Mouse (Mus musculus) midbrain, embryonic 16.5 days (tissue): ENCODE measurements at regions not wholly inside any gene's neighbourhood (a gene's known extent, or its start where the extent isn't known, plus 50 kb on each side); places are given as distances from the start of the nearest gene placed in this dataset.
A peak's percentile ranks its signal among the peaks of the same experiment; 100 is the strongest.

Experiments used
- ATAC-seq: fragments of 200-750 bp; cut with Nextera tagmentation; 2 replicates; pipeline ENCODE4 v1.8.0; 2017; ENCODE audit warnings: moderate TSS enrichment
- H3K27ac ChIP-seq: fragments of 300-500 bp; sonication (generic); 2 replicates; pipeline ENCODE4 v1.5.1; 2014; ENCODE audit warnings: mild to moderate bottlenecking, low read length, mixed read lengths
- H3K27me3 ChIP-seq: fragments of 300-500 bp; sonication (generic); 2 replicates; pipeline ENCODE4 v1.6.1; 2014; ENCODE audit warnings: low read depth, low read length, mixed read lengths; ENCODE audit not compliant: control insufficient read depth, insufficient read depth
- H3K36me3 ChIP-seq: fragments of 300-500 bp; sonication (generic); 2 replicates; pipeline ENCODE4 v1.6.1; 2014; ENCODE audit warnings: mild to moderate bottlenecking, low read length, moderate library complexity, mixed read lengths; ENCODE audit not compliant: control insufficient read depth, insufficient read depth
- H3K4me1 ChIP-seq: fragments of 300-500 bp; sonication (generic); 2 replicates; pipeline ENCODE4 v1.6.1; 2014; ENCODE audit warnings: mild to moderate bottlenecking, low read length, mixed read lengths; ENCODE audit not compliant: control insufficient read depth, insufficient read depth
- H3K4me2 ChIP-seq: fragments of 300-500 bp; sonication (generic); 2 replicates; pipeline ENCODE4 v1.6.1; 2014; ENCODE audit warnings: mild to moderate bottlenecking, low read length, mixed read lengths
- H3K4me3 ChIP-seq: fragments of 300-500 bp; sonication (generic); 2 replicates; pipeline ENCODE4 v1.5.1; 2014; ENCODE audit warnings: low read depth, mild to moderate bottlenecking, low read length, moderate library complexity, mixed read lengths
- H3K9ac ChIP-seq: fragments of 300-500 bp; sonication (generic); 2 replicates; pipeline ENCODE4 v1.6.1; 2014; ENCODE audit warnings: low read depth, low read length, mixed read lengths
- H3K9me3 ChIP-seq: fragments of 300-500 bp; sonication (generic); replicated peaks from 2 replicates; pipeline ENCODE4 v1.6.1; 2014; ENCODE audit warnings: mild to moderate bottlenecking, low read length, mixed read lengths; ENCODE audit not compliant: control insufficient read depth, poor library complexity, severe bottlenecking
- WGBS: fragments of 180-500 bp; shearing (Covaris S2); extraction: QIAGEN DNeasy Blood & Tissue Kit; methylation state at CpG from one replicate; pipeline ENCODE4 v1.1.7; 2014; 5-methylcytosine and 5-hydroxymethylcytosine counted together

- WGBS: 41% methylated on average over 15 of the region's 15 CpGs
- peak; percentile 76 for ATAC-seq
- no peak overlapping the region for H3K27ac ChIP-seq
- H3K4me2 ChIP-seq: no peak overlapping the region; the same call in 1 of the 2 replicates
- H3K4me3 ChIP-seq: no peak overlapping the region
- H3K27me3 ChIP-seq: no peaks in the 10 kb centered on the region; the same call in 1 of the 2 replicates
- no peaks in the 10 kb centered on the region for H3K36me3 ChIP-seq
- peak overlapping the region; percentile 24; the same call in 1 of the 2 replicates for H3K9ac ChIP-seq
- peaks cover 7% of the 10 kb centered on the region for H3K4me1 ChIP-seq
- no peaks in the 10 kb centered on the region for H3K9me3 ChIP-seq
Observed at GRCm38 (mm10) chr2:72781369-72782275, 198.6 kb downstream of the Sp3 start.

- Histone ChIP-seq H3K27ac (no peak overlapping the region), H3K36me3 (no peaks in the 10 kb centered on the region), H3K9me3 (no peaks in the 10 kb centered on the region), H3K4me3 (no peak overlapping the region), H3K9ac (no peak overlapping the region), H3K4me2 (no peak overlapping the region), H3K27me3 (no peaks in the 10 kb centered on the region; the same call in 1 of the 2 replicates), H3K4me1 (peaks cover 7% of the 10 kb centered on the region)
- WGBS: 59% methylated on average over 7 of the region's 7 CpGs
- no peak for ATAC-seq
Observed at GRCm38 (mm10) chr2:72782355-72782754, 197.9 kb downstream of the Sp3 start.

DNA sequence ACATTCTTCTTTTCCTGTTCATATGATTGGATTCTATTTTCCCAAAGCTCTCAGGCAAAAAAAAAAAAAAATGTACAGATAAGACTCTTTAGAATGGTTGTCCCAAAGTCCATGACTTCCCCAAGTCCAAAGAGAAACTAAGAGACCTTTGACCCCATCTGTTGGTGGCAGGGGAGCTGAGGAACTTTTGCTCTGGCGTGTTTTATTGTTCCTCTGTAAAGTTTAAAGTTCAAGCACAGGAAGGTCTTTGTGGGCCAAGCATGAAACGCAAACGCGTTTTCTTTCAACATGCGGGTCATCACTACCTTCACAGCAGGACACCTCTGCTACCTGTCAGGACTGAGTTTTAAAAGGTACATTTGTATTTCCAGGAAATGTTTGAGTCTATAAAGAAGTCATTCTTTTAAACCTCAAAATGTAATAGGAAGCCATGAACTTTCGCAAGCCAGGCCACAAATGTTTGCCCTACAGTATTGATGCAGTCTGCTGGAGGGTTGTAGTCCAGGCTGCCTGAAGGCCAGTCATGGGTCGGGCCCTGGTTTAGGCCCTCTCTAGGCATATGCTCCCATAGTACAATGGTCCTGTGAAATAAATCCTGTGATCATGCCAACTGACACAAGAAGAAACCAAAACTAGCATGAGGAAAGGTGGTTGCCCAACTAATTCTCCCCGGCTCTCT, 194.7 kb downstream of the Sp3 start:
- peaks cover 7% of the 10 kb centered on the region for H3K4me1 ChIP-seq
- H3K4me3 ChIP-seq: no peak overlapping the region
- H3K9ac ChIP-seq: no peak overlapping the region
- no peaks in the 10 kb centered on the region for H3K9me3 ChIP-seq
- H3K4me2 ChIP-seq: no peak overlapping the region
- no peak overlapping the region for H3K27ac ChIP-seq
- H3K36me3 ChIP-seq: no peaks in the 10 kb centered on the region
- no peak for ATAC-seq
- 85% methylated on average over 8 of the region's 8 CpGs for WGBS
- no peaks in the 10 kb centered on the region; the same call in 1 of the 2 replicates for H3K27me3 ChIP-seq

DNA sequence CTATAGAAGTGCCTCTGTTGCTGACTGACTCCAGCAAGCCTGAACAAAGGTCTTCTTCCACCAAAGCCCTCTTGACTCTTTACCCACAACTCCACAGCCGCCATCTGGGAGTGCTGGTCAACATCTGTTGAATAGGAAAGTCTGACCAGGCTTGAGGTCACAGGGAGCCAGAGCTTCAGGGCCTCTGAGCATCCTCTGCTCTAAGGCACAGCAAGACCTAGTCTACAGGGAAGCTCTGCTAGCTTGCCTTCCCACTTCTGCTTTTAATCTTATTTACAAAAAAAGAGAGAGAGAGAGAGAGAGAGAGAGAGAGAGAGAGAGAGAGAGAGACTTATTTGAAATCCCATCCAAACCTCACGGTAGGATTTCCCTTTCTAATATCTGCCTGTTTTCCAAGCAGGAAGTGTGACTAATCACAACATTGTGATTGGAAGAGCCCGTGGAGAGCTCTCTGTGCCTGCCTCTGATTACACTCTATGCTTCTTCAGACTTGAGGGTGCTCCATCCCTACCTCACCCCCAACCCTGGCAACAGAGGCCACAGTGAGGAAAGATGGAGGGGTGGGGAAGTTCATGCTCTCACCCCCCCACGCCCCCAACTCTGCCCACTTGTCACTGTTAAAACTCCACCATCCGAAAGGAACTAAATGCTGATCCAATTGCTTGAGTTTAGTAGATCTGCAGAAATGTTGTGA, 194.1 kb downstream of the Sp3 start:
- Histone ChIP-seq H3K9ac (no peak overlapping the region), H3K27ac (no peak overlapping the region), H3K4me1 (peaks cover 7% of the 10 kb centered on the region), H3K9me3 (no peaks in the 10 kb centered on the region), H3K4me3 (no peak overlapping the region), H3K36me3 (no peaks in the 10 kb centered on the region), H3K4me2 (no peak overlapping the region), H3K27me3 (no peaks in the 10 kb centered on the region; the same call in 1 of the 2 replicates)
- no peak for ATAC-seq
- WGBS: 43% methylated on average over 5 of the region's 5 CpGs

- ATAC-seq: no peak
- Histone ChIP-seq H3K4me3 (no peak overlapping the region), H3K4me2 (no peak overlapping the region), H3K9me3 (no peaks in the 10 kb centered on the region), H3K36me3 (no peaks in the 10 kb centered on the region), H3K4me1 (no peaks in the 10 kb centered on the region), H3K27me3 (no peaks in the 10 kb centered on the region; the same call in 1 of the 2 replicates), H3K27ac (no peak overlapping the region), H3K9ac (no peak overlapping the region)
- WGBS: 84% methylated on average over 3 of the region's 3 CpGs
Observed at GRCm38 (mm10) chr2:72787616-72788015, 192.6 kb downstream of the Sp3 start.

- no peaks in the 10 kb centered on the region for H3K4me1 ChIP-seq
- no peak overlapping the region for H3K4me3 ChIP-seq
- no peak overlapping the region for H3K9ac ChIP-seq
- no peak overlapping the region for H3K4me2 ChIP-seq
- H3K27ac ChIP-seq: no peak overlapping the region
- no peaks in the 10 kb centered on the region for H3K27me3 ChIP-seq
- ATAC-seq: no peak
- no peaks in the 10 kb centered on the region for H3K9me3 ChIP-seq
- WGBS: 81% methylated on average over 3 of the region's 3 CpGs
- H3K36me3 ChIP-seq: no peaks in the 10 kb centered on the region
Observed at GRCm38 (mm10) chr2:72791496-72791895, 188.8 kb downstream of the Sp3 start.

GRCm38 (mm10) chr2:72793424-72793823, 186.8 kb downstream of the Sp3 start:
- Histone ChIP-seq H3K27ac (no peak overlapping the region), H3K4me2 (no peak overlapping the region), H3K9me3 (no peaks in the 10 kb centered on the region), H3K4me3 (no peak overlapping the region), H3K4me1 (no peaks in the 10 kb centered on the region), H3K9ac (no peak overlapping the region), H3K27me3 (no peaks in the 10 kb centered on the region), H3K36me3 (no peaks in the 10 kb centered on the region)
- ATAC-seq: no peak
- 84% methylated on average over 10 of the region's 10 CpGs for WGBS

GRCm38 (mm10) chr2:72794501-72794900, 185.7 kb downstream of the Sp3 start:
- H3K36me3 ChIP-seq: no peaks in the 10 kb centered on the region
- no peaks in the 10 kb centered on the region for H3K4me1 ChIP-seq
- no peak overlapping the region for H3K9ac ChIP-seq
- no peak for ATAC-seq
- no peaks in the 10 kb centered on the region for H3K27me3 ChIP-seq
- 79% methylated on average over 4 of the region's 4 CpGs for WGBS
- no peaks in the 10 kb centered on the region for H3K9me3 ChIP-seq
- no peak overlapping the region for H3K4me3 ChIP-seq
- H3K27ac ChIP-seq: no peak overlapping the region
- H3K4me2 ChIP-seq: no peak overlapping the region
